Mouse (Mus musculus): ENCODE measurements around the gene Fthl17a. TPM values are rescaled to one million over a fixed set of nuclear protein-coding genes. Genes with fewer than 3 reads are reported as not detected.

The Fthl17a gene
- polyA plus RNA-seq, 1 experiment: 3.4 TPM

DNA sequence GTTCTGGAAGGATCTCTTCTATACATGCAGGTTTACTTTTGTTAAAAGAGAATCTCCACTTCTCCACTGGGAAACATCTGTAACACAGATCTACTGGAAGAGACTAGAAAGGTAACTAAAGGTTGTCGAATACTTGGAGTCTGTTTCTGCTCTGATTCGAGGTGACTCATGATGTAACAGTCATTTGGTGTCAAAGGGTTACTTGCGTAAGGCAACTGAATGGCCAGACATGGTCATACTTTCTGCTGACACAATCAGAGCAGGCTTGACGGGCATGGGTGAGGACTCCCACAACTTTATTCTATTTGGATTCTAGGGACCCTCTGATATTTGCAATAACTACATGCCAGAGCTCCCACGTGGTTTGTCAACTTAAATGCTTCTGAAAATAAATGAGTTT lies 43.3 kb downstream of the Fthl17a start:
- Histone ChIP-seq H3K4me3 (ENCODE audit: low read depth, low read length) (no peak overlapping the region), H3K27me3 (ENCODE audit: control insufficient read depth, insufficient read depth, low read length, poor library complexity, severe bottlenecking) (no peaks in the 10 kb centered on the region), H3K4me1 (ENCODE audit: control insufficient read depth, insufficient read depth, low read length) (no peaks in the 10 kb centered on the region), H3K36me3 (ENCODE audit: control insufficient read depth, insufficient read depth, low read length, poor library complexity, severe bottlenecking) (no peaks in the 10 kb centered on the region), H3K9ac (ENCODE audit: low read depth, poor library complexity, severe bottlenecking) (no peak overlapping the region), H3K27ac (ENCODE audit: insufficient read depth, low read length) (no peak overlapping the region), H3K9me3 (replicated peaks; ENCODE audit: control insufficient read depth, insufficient read depth, low read length, poor library complexity, severe bottlenecking) (no peaks in the 10 kb centered on the region)
- no peak for TF ChIP-seq EP300 (IDR thresholded peaks at IDR 0.05; ENCODE audit: insufficient read depth, low read depth, low read length)
- TF ChIP-seq CTCF (IDR thresholded peaks at IDR 0.05; ENCODE audit: low read depth, low read length): no peak
- TF ChIP-seq POLR2A (IDR thresholded peaks at IDR 0.05; ENCODE audit: insufficient read depth, low read length): no peak

DNA sequence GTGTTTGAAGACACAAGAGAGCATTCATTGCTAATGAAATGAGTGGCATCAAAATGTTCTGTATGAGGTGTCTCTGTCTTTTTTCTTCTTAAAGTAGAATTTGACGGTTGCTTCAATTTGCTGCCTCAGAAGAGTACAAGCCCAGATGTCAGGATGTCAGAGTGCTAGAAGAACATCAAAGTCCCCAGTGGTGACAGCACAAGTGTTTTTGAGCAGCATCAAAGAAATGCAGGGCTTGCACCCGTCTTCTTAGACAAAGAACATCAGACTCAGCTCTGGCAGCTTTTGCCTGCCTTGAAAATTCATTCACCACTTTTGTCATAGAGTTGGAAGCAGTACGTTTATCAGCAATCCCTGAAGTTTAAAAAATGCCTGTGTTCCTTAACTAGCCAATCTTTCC lies 44.5 kb downstream of the Fthl17a start:
- no peaks in the 10 kb centered on the region for H3K9me3 ChIP-seq (replicated peaks; ENCODE audit: control insufficient read depth, insufficient read depth, low read length, poor library complexity, severe bottlenecking)
- no peaks in the 10 kb centered on the region for H3K36me3 ChIP-seq (ENCODE audit: control insufficient read depth, insufficient read depth, low read length, poor library complexity, severe bottlenecking)
- H3K27ac ChIP-seq (ENCODE audit: insufficient read depth, low read length): no peak overlapping the region
- no peaks in the 10 kb centered on the region for H3K4me1 ChIP-seq (ENCODE audit: control insufficient read depth, insufficient read depth, low read length)
- no peaks in the 10 kb centered on the region for H3K27me3 ChIP-seq (ENCODE audit: control insufficient read depth, insufficient read depth, low read length, poor library complexity, severe bottlenecking)
- H3K9ac ChIP-seq (ENCODE audit: low read depth, poor library complexity, severe bottlenecking): no peak overlapping the region
- no peak overlapping the region for H3K4me3 ChIP-seq (ENCODE audit: low read depth, low read length)
- no peak for TF ChIP-seq CTCF (IDR thresholded peaks at IDR 0.05; ENCODE audit: low read depth, low read length)
- no peak for TF ChIP-seq POLR2A (IDR thresholded peaks at IDR 0.05; ENCODE audit: insufficient read depth, low read length)
- no peak for TF ChIP-seq EP300 (IDR thresholded peaks at IDR 0.05; ENCODE audit: insufficient read depth, low read depth, low read length)

DNA sequence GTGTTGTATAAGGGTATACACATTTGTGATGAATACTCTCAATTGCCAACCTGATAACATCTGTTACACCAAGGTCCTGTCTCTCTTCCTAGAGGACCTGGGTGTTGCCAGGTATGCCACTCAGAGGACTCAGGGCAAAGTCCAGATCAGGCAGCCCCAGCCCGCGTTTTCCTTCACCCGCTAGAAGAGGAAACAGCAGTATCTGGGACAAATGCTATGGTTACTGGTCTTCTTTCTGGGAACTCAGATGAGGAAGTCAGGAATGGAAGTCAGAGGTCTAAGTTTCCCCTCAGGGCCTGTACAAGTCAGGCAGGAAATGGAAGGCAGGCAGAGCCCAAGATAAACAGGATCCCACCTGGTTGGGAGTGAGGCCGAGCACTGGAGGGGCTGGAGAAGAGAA lies 55.2 kb downstream of the Fthl17a start:
- no peaks in the 10 kb centered on the region for H3K27me3 ChIP-seq (ENCODE audit: control insufficient read depth, insufficient read depth, low read length, poor library complexity, severe bottlenecking)
- H3K9me3 ChIP-seq (replicated peaks; ENCODE audit: control insufficient read depth, insufficient read depth, low read length, poor library complexity, severe bottlenecking): no peaks in the 10 kb centered on the region
- H3K4me3 ChIP-seq (ENCODE audit: low read depth, low read length): no peak overlapping the region
- TF ChIP-seq CTCF (IDR thresholded peaks at IDR 0.05; ENCODE audit: low read depth, low read length) (no peak), POLR2A (IDR thresholded peaks at IDR 0.05; ENCODE audit: insufficient read depth, low read length) (no peak), EP300 (IDR thresholded peaks at IDR 0.05; ENCODE audit: insufficient read depth, low read depth, low read length) (no peak)
- no peaks in the 10 kb centered on the region for H3K36me3 ChIP-seq (ENCODE audit: control insufficient read depth, insufficient read depth, low read length, poor library complexity, severe bottlenecking)
- H3K9ac ChIP-seq (ENCODE audit: low read depth, poor library complexity, severe bottlenecking): no peak overlapping the region
- no peak overlapping the region for H3K27ac ChIP-seq (ENCODE audit: insufficient read depth, low read length)
- H3K4me1 ChIP-seq (ENCODE audit: control insufficient read depth, insufficient read depth, low read length): no peaks in the 10 kb centered on the region

DNA sequence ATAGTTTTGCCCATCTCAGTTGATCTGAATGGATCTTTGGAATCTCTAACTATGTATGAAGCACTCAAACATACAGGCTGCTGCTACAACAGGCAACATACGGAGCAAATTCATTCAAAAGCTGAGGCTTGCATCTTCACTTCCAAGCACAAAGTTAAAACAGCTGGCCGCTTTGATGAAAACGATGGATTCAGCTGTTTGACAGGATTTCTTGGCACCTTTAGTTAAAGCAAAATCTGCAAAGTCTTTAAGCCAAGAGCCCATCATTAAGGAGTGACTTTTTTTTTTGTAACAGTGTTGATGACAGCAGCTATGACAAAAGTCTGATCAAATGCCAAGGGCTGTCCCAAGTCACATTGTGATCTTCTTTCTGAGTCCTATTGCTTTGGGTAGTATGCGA lies 69.1 kb downstream of the Fthl17a start:
- TF ChIP-seq POLR2A (IDR thresholded peaks at IDR 0.05; ENCODE audit: insufficient read depth, low read length) (no peak), CTCF (IDR thresholded peaks at IDR 0.05; ENCODE audit: low read depth, low read length) (no peak), EP300 (IDR thresholded peaks at IDR 0.05; ENCODE audit: insufficient read depth, low read depth, low read length) (no peak)
- Histone ChIP-seq H3K27me3 (ENCODE audit: control insufficient read depth, insufficient read depth, low read length, poor library complexity, severe bottlenecking) (no peaks in the 10 kb centered on the region), H3K36me3 (ENCODE audit: control insufficient read depth, insufficient read depth, low read length, poor library complexity, severe bottlenecking) (no peaks in the 10 kb centered on the region), H3K9me3 (replicated peaks; ENCODE audit: control insufficient read depth, insufficient read depth, low read length, poor library complexity, severe bottlenecking) (no peaks in the 10 kb centered on the region), H3K4me3 (ENCODE audit: low read depth, low read length) (no peak overlapping the region), H3K9ac (ENCODE audit: low read depth, poor library complexity, severe bottlenecking) (no peak overlapping the region), H3K27ac (ENCODE audit: insufficient read depth, low read length) (no peak overlapping the region), H3K4me1 (ENCODE audit: control insufficient read depth, insufficient read depth, low read length) (no peaks in the 10 kb centered on the region)

DNA sequence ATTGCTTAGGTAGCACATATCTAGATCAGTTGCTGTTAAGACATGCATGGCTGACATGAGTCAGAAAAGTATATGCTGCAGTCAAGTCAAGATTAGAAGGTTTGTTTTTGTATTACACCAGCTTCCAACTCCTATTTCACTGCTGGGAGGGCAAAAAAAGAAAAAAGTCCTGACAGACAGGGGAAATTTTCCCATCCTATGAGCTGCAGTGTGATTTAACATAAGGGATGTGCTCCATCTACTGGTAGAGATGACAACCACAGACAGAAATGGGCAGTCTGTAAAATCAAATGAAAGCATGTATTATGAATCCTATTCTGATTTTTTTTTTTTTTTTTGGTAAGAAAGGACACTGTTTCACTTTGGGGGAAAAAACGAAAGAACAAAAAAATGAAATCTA lies 69.7 kb downstream of the Fthl17a start:
- Histone ChIP-seq H3K9ac (ENCODE audit: low read depth, poor library complexity, severe bottlenecking) (no peak overlapping the region), H3K9me3 (replicated peaks; ENCODE audit: control insufficient read depth, insufficient read depth, low read length, poor library complexity, severe bottlenecking) (no peaks in the 10 kb centered on the region), H3K27ac (ENCODE audit: insufficient read depth, low read length) (no peak overlapping the region), H3K36me3 (ENCODE audit: control insufficient read depth, insufficient read depth, low read length, poor library complexity, severe bottlenecking) (no peaks in the 10 kb centered on the region), H3K4me1 (ENCODE audit: control insufficient read depth, insufficient read depth, low read length) (no peaks in the 10 kb centered on the region), H3K4me3 (ENCODE audit: low read depth, low read length) (no peak overlapping the region), H3K27me3 (ENCODE audit: control insufficient read depth, insufficient read depth, low read length, poor library complexity, severe bottlenecking) (no peaks in the 10 kb centered on the region)
- TF ChIP-seq EP300 (IDR thresholded peaks at IDR 0.05; ENCODE audit: insufficient read depth, low read depth, low read length): no peak
- TF ChIP-seq POLR2A (IDR thresholded peaks at IDR 0.05; ENCODE audit: insufficient read depth, low read length): no peak
- TF ChIP-seq CTCF (IDR thresholded peaks at IDR 0.05; ENCODE audit: low read depth, low read length): no peak

Measured in ES-Bruce4 (cell line).